Mouse (Mus musculus) thymus, adult 2 months (tissue): ENCODE data around the gene Map3k6.

Experiments used
- CTCF ChIP-seq: fragments of 200-500 bp; IDR thresholded peaks from 2 replicates; pipeline ENCODE4 v1.5.1; 2012; ENCODE audit warnings: mild to moderate bottlenecking, control low read depth, low read length, moderate library complexity, borderline replicate concordance; ENCODE audit not compliant: control insufficient read depth, poor library complexity, insufficient read depth; ENCODE audit errors: extremely low read depth
- POLR2A ChIP-seq: fragments of 200-500 bp; IDR thresholded peaks from 2 replicates; pipeline ENCODE4 v1.6.1; 2012; ENCODE audit warnings: mild to moderate bottlenecking, low read length, control low read depth, moderate library complexity; ENCODE audit not compliant: control insufficient read depth, poor library complexity, insufficient read depth; ENCODE audit errors: extremely low read depth

DNA sequence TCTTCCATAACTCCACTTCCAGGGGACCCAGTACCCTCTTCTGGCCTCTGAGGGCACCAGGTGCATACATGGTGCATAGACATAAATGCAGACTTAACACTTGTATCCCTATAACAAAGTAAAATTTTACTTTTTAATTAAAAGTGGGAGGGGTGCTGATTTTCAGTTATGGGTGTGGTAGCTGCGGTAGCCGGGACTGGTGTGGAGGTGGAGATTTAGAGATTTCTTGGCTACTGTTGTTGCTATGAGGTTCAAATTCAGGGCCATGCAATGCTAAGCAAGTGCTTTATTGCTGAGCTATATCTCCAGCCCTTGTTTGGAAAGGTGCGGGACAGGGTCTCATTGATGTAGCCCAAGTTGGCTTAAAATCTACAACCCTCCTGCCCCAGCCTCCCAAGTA is 21.9 kb upstream of the Map3k6 start:
- TF ChIP-seq CTCF, result no peak
- no peak for TF ChIP-seq POLR2A
